Mouse (Mus musculus) liver, postnatal 0 days (tissue): ENCODE results near the gene Apoa4.

Source experiments
- CTCF ChIP-seq: sonication (generic); IDR thresholded peaks from 2 replicates; pipeline ENCODE4 v1.5.1; 2016; ENCODE audit warnings: antibody characterized with exemption, low read depth
- EP300 ChIP-seq: IDR thresholded peaks from 2 replicates; pipeline ENCODE4 v1.6.1; 2016; ENCODE audit warnings: antibody characterized with exemption, low read depth, mild to moderate bottlenecking

DNA sequence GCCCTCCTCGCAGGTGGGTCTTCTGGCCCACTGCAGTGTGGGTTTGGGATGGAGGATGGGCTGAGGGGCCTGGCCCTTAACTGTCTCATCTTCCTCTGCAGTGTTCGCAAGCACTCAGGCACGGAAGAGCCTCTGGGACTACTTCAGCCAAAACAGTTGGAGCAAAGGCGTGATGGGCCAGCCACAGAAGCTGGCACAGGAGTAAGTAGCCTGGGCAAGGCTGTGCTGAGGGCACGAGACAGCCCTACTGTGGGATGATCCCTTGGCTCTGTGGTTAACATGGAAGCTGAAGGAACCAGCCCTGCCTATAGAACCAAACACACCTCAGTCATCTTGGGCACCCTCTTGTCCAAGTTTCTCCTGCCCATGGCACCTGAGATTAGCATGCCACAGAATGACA is 28.6 kb downstream of the Apoa4 start:
- TF ChIP-seq CTCF (no peak), EP300 (no peak)
